Mouse (Mus musculus): ENCODE measurements around the gene D630045J12Rik.

The D630045J12Rik gene

GRCm38 (mm10) chr6:38242295-38242830 lies 11.4 kb downstream of the D630045J12Rik start:
- DNase-seq (ENCODE audit: low spot score in 2 of 2), result no peak

GRCm38 (mm10) chr6:38241508-38241907 lies 12.3 kb downstream of the D630045J12Rik start:
- DNase-seq (ENCODE audit: low spot score in 2 of 2), result no peak

- peak in 1 of 2 experiments; percentile 52 for DNase-seq (ENCODE audit: low spot score in 2 of 2)
Measured at GRCm38 (mm10) chr6:38240618-38241017, 13.2 kb downstream of the D630045J12Rik start.

GRCm38 (mm10) chr6:38238382-38238781 lies 15.4 kb downstream of the D630045J12Rik start:
- no peak for DNase-seq (ENCODE audit: low spot score in 2 of 2)

- no peak for DNase-seq (ENCODE audit: low spot score in 2 of 2)
Measured at GRCm38 (mm10) chr6:38235991-38236658, 17.7 kb downstream of the D630045J12Rik start.

GRCm38 (mm10) chr6:38233803-38234202 lies 20.0 kb downstream of the D630045J12Rik start:
- no peak for DNase-seq (ENCODE audit: low spot score in 2 of 2)

- DNase-seq (ENCODE audit: low spot score in 2 of 2), result no peak
Measured at GRCm38 (mm10) chr6:38232917-38233316, 20.9 kb downstream of the D630045J12Rik start.

GRCm38 (mm10) chr6:38231994-38232393 lies 21.8 kb downstream of the D630045J12Rik start:
- DNase-seq (ENCODE audit: low spot score in 2 of 2), result no peak

- no peak for DNase-seq (ENCODE audit: low spot score in 2 of 2)
Measured at GRCm38 (mm10) chr6:38224079-38224478, 29.7 kb downstream of the D630045J12Rik start.

GRCm38 (mm10) chr6:38219261-38219660 lies 34.5 kb downstream of the D630045J12Rik start:
- no peak for DNase-seq (ENCODE audit: low spot score in 2 of 2)

GRCm38 (mm10) chr6:38215448-38216110 lies 38.2 kb downstream of the D630045J12Rik start:
- DNase-seq (ENCODE audit: low spot score in 2 of 2), result no peak

GRCm38 (mm10) chr6:38207621-38208020 lies 46.2 kb downstream of the D630045J12Rik start:
- DNase-seq (ENCODE audit: low spot score in 2 of 2), result no peak

- no peak for DNase-seq (ENCODE audit: low spot score in 2 of 2)
Measured at GRCm38 (mm10) chr6:38206941-38207531, 46.8 kb downstream of the D630045J12Rik start.

GRCm38 (mm10) chr6:38205375-38205774 lies 48.4 kb downstream of the D630045J12Rik start:
- no peak for DNase-seq (ENCODE audit: low spot score in 2 of 2)

GRCm38 (mm10) chr6:38203820-38204219 lies 50.0 kb downstream of the D630045J12Rik start:
- no peak for DNase-seq (ENCODE audit: low spot score in 2 of 2)

- DNase-seq (ENCODE audit: low spot score in 2 of 2), result no peak
Measured at GRCm38 (mm10) chr6:38202816-38203215, 51.0 kb downstream of the D630045J12Rik start.

- DNase-seq (ENCODE audit: low spot score in 2 of 2), result no peak
Measured at GRCm38 (mm10) chr6:38201495-38201894, 52.3 kb downstream of the D630045J12Rik start.

GRCm38 (mm10) chr6:38199599-38199998 lies 54.2 kb downstream of the D630045J12Rik start:
- DNase-seq (ENCODE audit: low spot score in 2 of 2), result no peak

GRCm38 (mm10) chr6:38198727-38199126 lies 55.1 kb downstream of the D630045J12Rik start:
- no peak for DNase-seq (ENCODE audit: low spot score in 2 of 2)

GRCm38 (mm10) chr6:38196266-38197189 lies 57.3 kb downstream of the D630045J12Rik start:
- no peak for DNase-seq (ENCODE audit: low spot score in 2 of 2)

- DNase-seq (ENCODE audit: low spot score in 2 of 2), result no peak
Measured at GRCm38 (mm10) chr6:38195306-38195705, 58.5 kb downstream of the D630045J12Rik start.

Data from frontal cortex, postnatal 10 days (tissue).